Mouse (Mus musculus) limb, embryonic 15.5 days (tissue): Measurements from ENCODE around the gene Esp34. TPM values are rescaled to one million over a fixed set of nuclear protein-coding genes. Genes with fewer than 3 reads are reported as not detected.

Experiments used
- ATAC-seq: fragments of 200-750 bp; cut with Nextera tagmentation; 2 replicates; pipeline ENCODE4 v1.8.0; 2017; ENCODE audit warnings: low read depth, moderate TSS enrichment; ENCODE audit not compliant: insufficient number of reproducible peaks, low FRiP score, low TSS enrichment
- H3K27ac ChIP-seq: fragments of 300-500 bp; sonication (generic); 2 replicates; pipeline ENCODE4 v1.5.1; 2015; ENCODE audit warnings: moderate library complexity, mild to moderate bottlenecking, inconsistent platforms
- H3K27me3 ChIP-seq: fragments of 300-500 bp; sonication (generic); 2 replicates; pipeline ENCODE4 v1.6.1; 2015; ENCODE audit warnings: inconsistent platforms
- H3K36me3 ChIP-seq: fragments of 300-500 bp; sonication (generic); 2 replicates; pipeline ENCODE4 v1.6.1; 2015; ENCODE audit warnings: inconsistent platforms
- H3K4me1 ChIP-seq: fragments of 300-500 bp; sonication (generic); 2 replicates; pipeline ENCODE4 v1.6.1; 2015; ENCODE audit warnings: inconsistent platforms
- H3K4me2 ChIP-seq: fragments of 300-500 bp; sonication (generic); 2 replicates; pipeline ENCODE4 v1.6.1; 2015; ENCODE audit warnings: mild to moderate bottlenecking, inconsistent platforms
- H3K4me3 ChIP-seq: fragments of 300-500 bp; sonication (generic); 2 replicates; pipeline ENCODE4 v1.5.1; 2015; ENCODE audit warnings: mild to moderate bottlenecking, inconsistent platforms
- H3K9ac ChIP-seq: fragments of 300-500 bp; sonication (generic); 2 replicates; pipeline ENCODE4 v1.6.1; 2015; ENCODE audit warnings: inconsistent platforms
- H3K9me3 ChIP-seq: fragments of 300-500 bp; sonication (generic); 2 replicates; pipeline ENCODE4 v1.6.1; 2016; ENCODE audit warnings: inconsistent platforms
- WGBS: fragments of 180-500 bp; shearing (Covaris S2); methylation state at CpG from one replicate; pipeline ENCODE4 v1.1.7; 2015; 5-methylcytosine and 5-hydroxymethylcytosine counted together
- polyA plus RNA-seq: library from polyadenylated mRNA; unstranded; fragments of >200 nt; fragmentation: Nextera tagmentation; extraction: Ambion mirVana; gene quantifications from 2 replicates; pipeline ENCODE4 v1.2.1, GENCODE M21; 2015

Gene Esp34
- not detected in 2 replicates for polyA plus RNA-seq

DNA sequence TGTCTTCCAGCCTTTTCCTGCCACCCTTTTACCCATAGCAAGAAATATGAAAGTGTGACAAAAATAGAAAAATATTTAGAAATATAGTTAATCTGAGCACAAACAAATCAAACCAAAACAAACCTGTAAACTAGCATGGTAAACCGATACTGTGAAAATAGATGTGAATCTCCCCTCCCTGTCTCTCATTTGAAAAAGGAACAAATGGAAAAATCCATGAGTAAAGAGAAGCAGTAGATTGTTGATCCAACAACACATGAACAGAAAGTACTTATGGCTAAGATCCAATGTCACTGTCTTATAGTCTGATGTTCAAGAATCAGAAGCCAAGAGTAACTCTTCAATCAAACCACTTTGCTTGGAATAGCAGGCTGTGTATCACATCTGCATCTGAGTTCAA is at the start of gene Esp34:
Gene Esp34 (plus strand): TSS at position 301 of the 400 bp plus-strand sequence.
- H3K4me2 ChIP-seq: no peak within 1 kb of the TSS
- no peaks in the 10 kb centered on the region for H3K27me3 ChIP-seq
- no peaks in the 10 kb centered on the region for H3K4me1 ChIP-seq
- ATAC-seq: no peak
- 88% methylated on average over 1 of the region's 1 CpGs for WGBS
- no peak within 1 kb of the TSS for H3K4me3 ChIP-seq
- no peak within 1 kb of the TSS for H3K9ac ChIP-seq
- H3K36me3 ChIP-seq: no peaks in the 10 kb centered on the region
- H3K27ac ChIP-seq: no peak within 1 kb of the TSS
- no peaks in the 10 kb centered on the region for H3K9me3 ChIP-seq

DNA sequence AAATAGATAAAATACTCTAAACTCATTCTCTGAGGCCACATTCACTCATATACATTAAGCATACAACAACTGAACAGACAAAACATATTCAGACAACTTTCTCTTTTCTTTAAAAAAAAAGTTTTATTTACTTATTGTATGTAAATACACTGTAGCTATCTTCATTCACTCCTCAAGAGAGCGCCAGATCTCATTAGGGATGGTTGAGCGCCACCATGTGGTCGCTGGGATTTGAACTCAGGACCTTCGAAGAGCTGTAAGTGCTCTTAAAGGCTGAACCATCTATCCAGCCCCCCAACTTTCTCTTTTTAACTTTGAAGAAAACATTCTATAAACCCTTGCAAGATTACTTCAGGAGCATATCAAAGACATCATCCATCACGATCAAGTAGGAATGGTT is 8.5 kb downstream of the Esp34 start:
- H3K27me3 ChIP-seq: no peaks in the 10 kb centered on the region
- H3K9ac ChIP-seq: no peak overlapping the region
- 66% methylated on average over 5 of the region's 5 CpGs for WGBS
- H3K9me3 ChIP-seq: peaks cover 7% of the 10 kb centered on the region; the same call in 1 of the 2 replicates
- no peaks in the 10 kb centered on the region for H3K36me3 ChIP-seq
- no peak overlapping the region for H3K4me2 ChIP-seq
- no peaks in the 10 kb centered on the region for H3K4me1 ChIP-seq
- no peak overlapping the region for H3K4me3 ChIP-seq
- H3K27ac ChIP-seq: no peak overlapping the region
- no peak for ATAC-seq

Other genes starting within 250 kb of the Esp34 start
- gene Olfr137, start 246.6 kb upstream of the Esp34 start, polyA plus RNA-seq: not detected in 2 replicates
- gene Olfr136, start 224.4 kb upstream of the Esp34 start, polyA plus RNA-seq: not detected in 2 replicates
- gene Esp36, start 134.0 kb upstream of the Esp34 start, polyA plus RNA-seq: not detected in 2 replicates
- not detected in 2 replicates for gene Esp31, start 85.3 kb downstream of the Esp34 start, polyA plus RNA-seq